In genomic region chr11:120306366-120307131, GRCm38 (mm10) we compare ENCODE assay signal across 8 mouse cellular contexts. TPM values are rescaled to one million over a fixed set of nuclear protein-coding genes. Genes with fewer than 3 reads are reported as not detected.
DNase-seq lines count a peak whose midpoint lies in the region; ATAC-seq and TF ChIP-seq lines count a peak whose summit lies in the region.
"Had no signal": no experiment of that assay in that cellular context is flagged by ENCODE, and none has a peak within 500 bp of the region (broad histone marks: within the 10 kb centered on the region; RNA-seq: fewer than 3 reads in every experiment).

No protein-coding gene starts in this region.

- DNase-seq in kidney, postnatal 36 days = no peak
- no peak for DNase-seq in forebrain, postnatal 0 days
- no peak for DNase-seq in midbrain, embryonic 11.5 days (ENCODE audit: low spot score, missing footprints)
- DNase-seq in spleen, adult 18-20 months = no peak
- DNase-seq in yolk sac, embryonic 10.5 days (ENCODE audit: low spot score) = no peak

- H3K4me3 ChIP-seq in kidney, embryonic 16.5 days (ENCODE audit: low read length) = no peak overlapping the region
- H3K4me3 ChIP-seq in embryonic facial prominence, embryonic 13.5 days = no peak overlapping the region
- H3K4me3 ChIP-seq in forebrain, postnatal 0 days (ENCODE audit: low read depth, low read length) = no peak overlapping the region
- H3K4me3 ChIP-seq in midbrain, embryonic 11.5 days (ENCODE audit: low read depth, low read length) = no peak overlapping the region

- no peaks in the 10 kb centered on the region for H3K36me3 ChIP-seq in kidney, embryonic 16.5 days (ENCODE audit: insufficient read depth, low read length)
- H3K36me3 ChIP-seq in embryonic facial prominence, embryonic 13.5 days = no peaks in the 10 kb centered on the region
- H3K36me3 ChIP-seq in forebrain, postnatal 0 days (ENCODE audit: insufficient read depth) = no peaks in the 10 kb centered on the region
- H3K36me3 ChIP-seq in midbrain, embryonic 11.5 days (ENCODE audit: control insufficient read depth, insufficient read depth, low read length) = no peaks in the 10 kb centered on the region

- no peaks in the 10 kb centered on the region for H3K9me3 ChIP-seq in kidney, embryonic 16.5 days (ENCODE audit: low read length)
- H3K9me3 ChIP-seq in embryonic facial prominence, embryonic 13.5 days = no peaks in the 10 kb centered on the region
- no peaks in the 10 kb centered on the region for H3K9me3 ChIP-seq in forebrain, postnatal 0 days (ENCODE audit: low read length)
- no peaks in the 10 kb centered on the region for H3K9me3 ChIP-seq in midbrain, embryonic 11.5 days (ENCODE audit: control insufficient read depth, low read length)

- H3K27ac ChIP-seq in kidney, embryonic 16.5 days (ENCODE audit: low read length) = peak overlapping the region; percentile 91
- peak overlapping the region; percentile 93; the same call in 1 of the 2 replicates for H3K27ac ChIP-seq in embryonic facial prominence, embryonic 13.5 days
- peak overlapping the region; percentile 91; the same call in 1 of the 2 replicates for H3K27ac ChIP-seq in forebrain, postnatal 0 days (ENCODE audit: low read depth, low read length)
- no peak overlapping the region for H3K27ac ChIP-seq in midbrain, embryonic 11.5 days (ENCODE audit: low read depth, low read length)

- TF ChIP-seq CTCF in forebrain, postnatal 0 days (IDR thresholded peaks at IDR 0.05; ENCODE audit: low read depth) = no peak

- peak overlapping the region; percentile 75 for H3K9ac ChIP-seq in kidney, embryonic 16.5 days (replicated peaks; ENCODE audit: low read length)
- H3K9ac ChIP-seq in embryonic facial prominence, embryonic 13.5 days = peak overlapping the region; percentile 72
- no peak overlapping the region for H3K9ac ChIP-seq in forebrain, postnatal 0 days
- peak overlapping the region; percentile 9 for H3K9ac ChIP-seq in midbrain, embryonic 11.5 days (ENCODE audit: low read length)

- H3K27me3 ChIP-seq in kidney, embryonic 16.5 days (ENCODE audit: insufficient read depth, low read length) = no peaks in the 10 kb centered on the region
- no peaks in the 10 kb centered on the region; the same call in 1 of the 2 replicates for H3K27me3 ChIP-seq in embryonic facial prominence, embryonic 13.5 days
- no peaks in the 10 kb centered on the region for H3K27me3 ChIP-seq in forebrain, postnatal 0 days (ENCODE audit: insufficient read depth, low read length)
- peaks cover 10% of the 10 kb centered on the region; the same call in 1 of the 2 replicates for H3K27me3 ChIP-seq in midbrain, embryonic 11.5 days (ENCODE audit: control insufficient read depth, insufficient read depth, low read length)

- peaks cover 62% of the 10 kb centered on the region for H3K4me1 ChIP-seq in kidney, embryonic 16.5 days (ENCODE audit: insufficient read depth, low read length)
- peaks cover 69% of the 10 kb centered on the region for H3K4me1 ChIP-seq in embryonic facial prominence, embryonic 13.5 days
- peaks cover 22% of the 10 kb centered on the region for H3K4me1 ChIP-seq in forebrain, postnatal 0 days (ENCODE audit: insufficient read depth)
- peaks cover 51% of the 10 kb centered on the region for H3K4me1 ChIP-seq in midbrain, embryonic 11.5 days (ENCODE audit: control insufficient read depth, insufficient read depth, low read length)

- no peak for ATAC-seq in kidney, embryonic 16.5 days (ENCODE audit: low FRiP score, low TSS enrichment)
- no peak for ATAC-seq in embryonic facial prominence, embryonic 13.5 days (ENCODE audit: insufficient number of reproducible peaks, insufficient read depth, low FRiP score, low TSS enrichment, low read depth)
- ATAC-seq in forebrain, postnatal 0 days = no peak
- no peak for ATAC-seq in midbrain, embryonic 11.5 days (ENCODE audit: low FRiP score)

- peak overlapping the region; percentile 66; the same call in 1 of the 2 replicates for H3K4me2 ChIP-seq in kidney, embryonic 16.5 days (replicated peaks; ENCODE audit: low read depth, low read length)
- peak overlapping the region; percentile 87 for H3K4me2 ChIP-seq in embryonic facial prominence, embryonic 13.5 days
- peak overlapping the region; percentile 57; the same call in 1 of the 2 replicates for H3K4me2 ChIP-seq in forebrain, postnatal 0 days (ENCODE audit: low read depth)
- no peak overlapping the region for H3K4me2 ChIP-seq in midbrain, embryonic 11.5 days

- WGBS in kidney, embryonic 16.5 days = 41% methylated on average over 12 of the region's 12 CpGs
- 44% methylated on average over 12 of the region's 12 CpGs for WGBS in embryonic facial prominence, embryonic 13.5 days
- 66% methylated on average over 12 of the region's 12 CpGs for WGBS in forebrain, postnatal 0 days
- WGBS in midbrain, embryonic 11.5 days = 50% methylated on average over 12 of the region's 12 CpGs

RNA-seq across cellular contexts. Expression of gene Actg1, which starts 41.8 kb away (rescaled TPM):
- 2,803 and 2,860 TPM in 2 replicates for polyA plus RNA-seq in kidney, embryonic 16.5 days (2015; fragmentation: Nextera tagmentation; extraction: Ambion mirVana)
- 2,524 and 2,741 TPM in 2 replicates for polyA plus RNA-seq in embryonic facial prominence, embryonic 13.5 days (2015; fragmentation: Nextera tagmentation; extraction: Ambion mirVana)
- total RNA-seq in forebrain, postnatal 0 days (2014; rRNA removed) = 2,455 and 2,516 TPM in 2 replicates
- polyA plus RNA-seq in forebrain, postnatal 0 days (2015; fragmentation: Nextera tagmentation; extraction: Ambion mirVana) = 4,096 and 4,381 TPM in 2 replicates
- 2,965 and 3,081 TPM in 2 replicates for polyA plus RNA-seq in midbrain, embryonic 11.5 days (2014; fragmentation: Nextera tagmentation; extraction: Ambion mirVana)

RNA-seq across cellular contexts. Expression of gene Fscn2, which starts 54.8 kb away (rescaled TPM):
- 0.72 and 0.82 TPM in 2 replicates for polyA plus RNA-seq in kidney, embryonic 16.5 days (2015; fragmentation: Nextera tagmentation; extraction: Ambion mirVana)
- polyA plus RNA-seq in embryonic facial prominence, embryonic 13.5 days (2015; fragmentation: Nextera tagmentation; extraction: Ambion mirVana) = 0.25 and 1.1 TPM in 2 replicates
- total RNA-seq in forebrain, postnatal 0 days (2014; rRNA removed) = 0.29 TPM in 1 of 2 replicates, not detected in the other
- 1.9 and 2.0 TPM in 2 replicates for polyA plus RNA-seq in forebrain, postnatal 0 days (2015; fragmentation: Nextera tagmentation; extraction: Ambion mirVana)
- polyA plus RNA-seq in midbrain, embryonic 11.5 days (2014; fragmentation: Nextera tagmentation; extraction: Ambion mirVana) = 1.4 TPM in 2 replicates
- total RNA-seq: monocyte, adult 5-6 weeks had no signal
